Mouse (Mus musculus) bone marrow macrophage, adult 2 months (primary cell): ENCODE measurements around the gene Drg1.
"Not testable (repeated sequence)": the region's sequence is repeated elsewhere in the genome, so short reads cannot be mapped to it uniquely, and the experiment has no call there.

Experiments used
- CTCF ChIP-seq: IDR thresholded peaks from 2 replicates; pipeline ENCODE4 v1.5.1; 2012; ENCODE audit warnings: low read depth, mild to moderate bottlenecking, low read length, moderate library complexity
- POLR2A ChIP-seq: IDR thresholded peaks from 2 replicates; pipeline ENCODE4 v1.6.1; 2012; ENCODE audit warnings: mild to moderate bottlenecking, low read depth, low read length, borderline replicate concordance

GRCm38 (mm10) chr11:3172526-3172925, 93.7 kb downstream of the Drg1 start:
- TF ChIP-seq CTCF, POLR2A: not testable (repeated sequence)
